Mouse (Mus musculus): Measurements from ENCODE around the gene Frk.

GRCm38 (mm10) chr10:34509256-34509655, 26.1 kb downstream of the Frk start:
- TF ChIP-seq CTCF (IDR thresholded peaks at IDR 0.05; ENCODE audit: extremely low read depth, insufficient read depth, insufficient read length, insufficient replicate concordance) = no peak
- TF ChIP-seq POLR2A (IDR thresholded peaks at IDR 0.05; ENCODE audit: low read depth, low read length) = no peak
